Mouse (Mus musculus) CH12.LX (cell line): ENCODE results near the gene Phtf2. TPM values are rescaled to one million over a fixed set of nuclear protein-coding genes. Genes with fewer than 3 reads are reported as not detected.

Experiments used
- DNase-seq: peaks from one replicate; pipeline ENCODE4 v3.0.0-alpha.2; 2013; ENCODE audit errors: extremely low read depth
- H3K27ac ChIP-seq: 2 replicates; pipeline ENCODE4 v1.5.1; 2012; ENCODE audit warnings: low read depth, mild to moderate bottlenecking, control low read depth, moderate library complexity; ENCODE audit not compliant: insufficient read depth
- H3K27me3 ChIP-seq: replicated peaks from 2 replicates; pipeline ENCODE3; 2012; ENCODE audit warnings: inconsistent platforms
- H3K36me3 ChIP-seq, 2 experiments: replicated peaks in 1 of 2; 2 replicates each; pipeline versions ENCODE3 to v1.6.1; 2012; ENCODE audit warnings: inconsistent platforms in 1 of 2, low read length in 1 of 2, mild to moderate bottlenecking in 1 of 2, mixed read lengths in 1 of 2, moderate library complexity in 1 of 2; ENCODE audit not compliant: control insufficient read depth in 1 of 2, insufficient read depth in 1 of 2
- H3K4me1 ChIP-seq, 2 experiments: 2 replicates each; pipeline ENCODE4 v1.6.1; 2012; ENCODE audit warnings: inconsistent platforms in 1 of 2, moderate library complexity in 1 of 2; ENCODE audit not compliant: insufficient read depth in 2 of 2, control insufficient read depth in 1 of 2
- H3K4me2 ChIP-seq: 2 replicates; pipeline ENCODE4 v1.6.1; 2012; ENCODE audit warnings: low read depth, mild to moderate bottlenecking, control low read depth; ENCODE audit not compliant: poor library complexity, insufficient read depth, severe bottlenecking
- H3K4me3 ChIP-seq, 3 experiments: fragments of 150-350 bp in 1 of 3; sonication (generic) in 1 of 3; replicated peaks in 1 of 3; 2 replicates each; pipeline versions ENCODE3 to v1.5.1; 2011 to 2012; ENCODE audit warnings: low read depth in 2 of 3, low read length in 2 of 3, mild to moderate bottlenecking in 2 of 3, moderate library complexity in 2 of 3, control low read depth in 1 of 3, improper control_type of control experiment in 1 of 3, inconsistent platforms in 1 of 3, mixed read lengths in 1 of 3; ENCODE audit not compliant: poor library complexity in 1 of 3
- H3K79me2 ChIP-seq: replicated peaks from 2 replicates; pipeline ENCODE4 v1.6.1; 2012; ENCODE audit warnings: mild to moderate bottlenecking, moderate library complexity; ENCODE audit not compliant: control insufficient read depth, poor library complexity, insufficient read depth, severe bottlenecking; ENCODE audit errors: extremely low read depth
- H3K9ac ChIP-seq: 2 replicates; pipeline ENCODE4 v1.6.1; 2012; ENCODE audit warnings: low read depth, mild to moderate bottlenecking, control low read depth, moderate library complexity; ENCODE audit not compliant: insufficient read depth
- H3K9me3 ChIP-seq: replicated peaks from 2 replicates; pipeline ENCODE3; 2012; ENCODE audit warnings: low read length, inconsistent platforms, mixed read lengths
- CHD1 ChIP-seq: IDR thresholded peaks from 2 replicates; pipeline ENCODE4 v1.6.1; 2012; ENCODE audit warnings: low read depth, low read length, improper control_type of control experiment, inconsistent platforms
- CHD2 ChIP-seq: IDR thresholded peaks from 2 replicates; pipeline ENCODE4 v1.6.1; 2011; ENCODE audit warnings: low read length, improper control_type of control experiment
- CTCF ChIP-seq, 2 experiments: IDR thresholded peaks in 1 of 2; conservative IDR thresholded peaks in 1 of 2; 2 replicates each; pipeline ENCODE4 v1.5.1; 2011 to 2012; ENCODE audit warnings: low read depth in 2 of 2, low read length in 2 of 2, improper control_type of control experiment in 1 of 2, inconsistent platforms in 1 of 2, mild to moderate bottlenecking in 1 of 2, moderate library complexity in 1 of 2
- E2F4 ChIP-seq: IDR thresholded peaks from 2 replicates; pipeline ENCODE4 v1.6.1; 2011; ENCODE audit warnings: low read depth, low read length, improper control_type of control experiment; ENCODE audit not compliant: insufficient replicate concordance
- ELF1 ChIP-seq: IDR thresholded peaks from 2 replicates; pipeline ENCODE4 v1.6.1; 2014; ENCODE audit warnings: low read depth, mild to moderate bottlenecking, inconsistent platforms, low read length, improper control_type of control experiment
- GABPA ChIP-seq: IDR thresholded peaks from 2 replicates; pipeline ENCODE4 v1.6.1; 2012; ENCODE audit warnings: low read depth, low read length, improper control_type of control experiment, inconsistent platforms; ENCODE audit not compliant: insufficient replicate concordance
- HCFC1 ChIP-seq: IDR thresholded peaks from 2 replicates; pipeline ENCODE4 v1.6.1; 2012; ENCODE audit warnings: low read depth, mild to moderate bottlenecking, inconsistent platforms, low read length, improper control_type of control experiment
- IRF4 ChIP-seq: IDR thresholded peaks from 2 replicates; pipeline ENCODE4 v1.6.1; 2014; ENCODE audit warnings: low read depth, mild to moderate bottlenecking, inconsistent platforms, low read length, improper control_type of control experiment
- MAX ChIP-seq: IDR thresholded peaks from 2 replicates; pipeline ENCODE4 v1.6.1; 2011; ENCODE audit warnings: low read length, improper control_type of control experiment
- MAZ ChIP-seq: IDR thresholded peaks from 2 replicates; pipeline ENCODE4 v1.6.1; 2012; ENCODE audit warnings: low read depth, mild to moderate bottlenecking, inconsistent platforms, low read length, improper control_type of control experiment, moderate library complexity
- MEF2A ChIP-seq: IDR thresholded peaks from 2 replicates; pipeline ENCODE4 v1.6.1; 2014; ENCODE audit warnings: low read depth, mild to moderate bottlenecking, inconsistent platforms, low read length, improper control_type of control experiment, borderline replicate concordance
- MYC ChIP-seq: IDR thresholded peaks from 2 replicates; pipeline ENCODE4 v1.6.1; 2011; ENCODE audit warnings: low read depth, mild to moderate bottlenecking, improper control_type of control experiment, low read length
- NELFE ChIP-seq: IDR thresholded peaks from 2 replicates; pipeline ENCODE4 v1.6.1; 2011; ENCODE audit warnings: low read depth, low read length, improper control_type of control experiment
- NRF1 ChIP-seq: IDR thresholded peaks from 2 replicates; pipeline ENCODE4 v1.6.1; 2014; ENCODE audit warnings: low read depth, mild to moderate bottlenecking, inconsistent platforms, low read length, improper control_type of control experiment, moderate library complexity
- POLR2A ChIP-seq: IDR thresholded peaks from 2 replicates; pipeline ENCODE4 v1.6.1; 2011; ENCODE audit warnings: low read depth, mild to moderate bottlenecking, improper control_type of control experiment, low read length
- POLR2AphosphoS2 ChIP-seq: IDR thresholded peaks from 2 replicates; pipeline ENCODE4 v1.6.1; 2011; ENCODE audit warnings: low read depth, low read length, improper control_type of control experiment
- RAD21 ChIP-seq: IDR thresholded peaks from 2 replicates; pipeline ENCODE4 v1.6.1; 2011; ENCODE audit warnings: low read depth, mild to moderate bottlenecking, low read length, improper control_type of control experiment, moderate library complexity
- RCOR1 ChIP-seq: conservative IDR thresholded peaks from 2 replicates; pipeline ENCODE4 v1.6.1; 2012; ENCODE audit warnings: low read depth, mild to moderate bottlenecking, inconsistent platforms, low read length, improper control_type of control experiment
- SIN3A ChIP-seq: IDR thresholded peaks from 2 replicates; pipeline ENCODE4 v1.6.1; 2012; ENCODE audit warnings: low read length, improper control_type of control experiment, inconsistent platforms
- SMC3 ChIP-seq: IDR thresholded peaks from 2 replicates; pipeline ENCODE4 v1.6.1; 2011; ENCODE audit warnings: low read depth, low read length, improper control_type of control experiment
- TCF12 ChIP-seq: IDR thresholded peaks from 2 replicates; pipeline ENCODE4 v1.6.1; 2014; ENCODE audit warnings: low read depth, mild to moderate bottlenecking, inconsistent platforms, low read length, improper control_type of control experiment
- UBTF ChIP-seq: IDR thresholded peaks from 2 replicates; pipeline ENCODE4 v1.6.1; 2012; ENCODE audit warnings: low read depth, mild to moderate bottlenecking, inconsistent platforms, low read length, improper control_type of control experiment, moderate library complexity
- USF1 ChIP-seq: IDR thresholded peaks from 2 replicates; pipeline ENCODE4 v1.6.1; 2014; ENCODE audit warnings: low read depth, mild to moderate bottlenecking, inconsistent platforms, low read length, improper control_type of control experiment
- USF2 ChIP-seq: conservative IDR thresholded peaks from 2 replicates; pipeline ENCODE4 v1.6.1; 2011; ENCODE audit warnings: low read depth, low read length, improper control_type of control experiment
- ZC3H11A ChIP-seq: IDR thresholded peaks from 2 replicates; pipeline ENCODE4 v1.6.1; 2012; ENCODE audit warnings: low read depth, mild to moderate bottlenecking, inconsistent platforms, low read length, improper control_type of control experiment
- ZKSCAN1 ChIP-seq: IDR thresholded peaks from 2 replicates; pipeline ENCODE4 v1.6.1; 2012; ENCODE audit warnings: low read depth, inconsistent platforms, low read length, improper control_type of control experiment, borderline replicate concordance
- ZMIZ1 ChIP-seq: IDR thresholded peaks from 2 replicates; pipeline ENCODE4 v1.6.1; 2012; ENCODE audit warnings: low read depth, mild to moderate bottlenecking, inconsistent platforms, low read length, improper control_type of control experiment
- dilution Hi-C: fragments of 300-500 bp; cut with MboI; formaldehyde crosslinking; loops from 2 replicates; pipeline ENCODE4 v1.14.3; 2020; ENCODE audit warnings: low sequenced_read_pairs; ENCODE audit not compliant: extremely low pct_unique_long_range_greater_than_20kb, extremely low pct_ligation_motif_present
- in situ Hi-C: fragments of 300-500 bp; cut with MboI; formaldehyde crosslinking; loops from 3 replicates; pipeline ENCODE4 v1.14.3; 2019; ENCODE audit warnings: low sequenced_read_pairs, low pct_ligation_motif_present, low pct_unique_long_range_greater_than_20kb, mixed read lengths
- polyA plus RNA-seq: library from polyadenylated mRNA; unstranded; fragments of >175 nt; gene quantifications from 2 replicates; pipeline ENCODE4 v1.2.1, GENCODE M21; 2012; ENCODE audit warnings: low read depth; ENCODE audit not compliant: insufficient read length
- total RNA-seq, 2 experiments: library from RNA; depleted of rRNA; stranded (reverse); fragments of 300-350 nt in 1 of 2; fragments of >200 nt in 1 of 2; gene quantifications; 2 replicates each; pipeline ENCODE4 v1.2.3; 2012 to 2014

Phtf2 gene
- total and polyA plus RNA-seq, 3 experiments = 18.5 to 30.4 (median 28.1) TPM

GRCm38 (mm10) chr5:20860565-20860964, 21.4 kb downstream of the Phtf2 start:
- in situ Hi-C loops (no loop called here), dilution Hi-C loops (no loop called here)
- H3K27ac ChIP-seq = no peak overlapping the region
- no peak for DNase-seq
- no peaks in the 10 kb centered on the region for H3K9me3 ChIP-seq
- H3K79me2 ChIP-seq = peaks cover 12% of the 10 kb centered on the region; the same call in 1 of the 2 replicates
- peaks cover 0 to 58% of the 10 kb centered on the region in 2 experiments; a peak in 2 of 4 replicates for H3K4me1 ChIP-seq
- TF ChIP-seq ZMIZ1 (no peak), MYC (no peak), SMC3 (no peak), HCFC1 (no peak), ELF1 (no peak), POLR2AphosphoS2 (no peak), GABPA (no peak), MAX (no peak), RCOR1 (no peak), E2F4 (no peak), ZKSCAN1 (no peak), MEF2A (no peak), CHD1 (no peak), ZC3H11A (no peak), POLR2A (no peak), USF1 (no peak), UBTF (no peak)
- no peak overlapping the region for H3K4me3 ChIP-seq
- no peak overlapping the region for H3K9ac ChIP-seq
- peaks cover 0 to 10% of the 10 kb centered on the region in 2 experiments for H3K36me3 ChIP-seq
- no peaks in the 10 kb centered on the region for H3K27me3 ChIP-seq
- no peak overlapping the region for H3K4me2 ChIP-seq

DNA sequence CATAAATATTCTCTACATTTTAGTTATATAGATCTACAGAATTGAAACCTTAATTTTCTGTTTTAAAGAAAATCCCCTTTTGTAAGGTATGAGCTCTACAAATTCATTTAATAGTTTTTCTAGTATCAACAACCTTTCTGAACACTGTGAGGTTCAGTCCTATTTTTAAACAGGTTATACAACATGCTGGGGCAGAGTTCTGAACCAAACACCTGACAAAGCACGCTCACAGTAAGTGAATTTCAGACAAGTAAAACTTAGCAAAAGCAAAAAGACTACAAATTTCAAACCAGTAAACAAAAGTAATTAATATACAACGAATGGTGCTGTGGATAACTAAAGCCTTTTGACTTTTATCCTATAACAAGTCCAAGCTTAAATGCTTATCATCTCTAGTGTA, 23.5 kb downstream of the Phtf2 start:
- in situ Hi-C loops = no loop called here
- H3K4me1 ChIP-seq = peaks cover 0 to 49% of the 10 kb centered on the region in 2 experiments; a peak in 2 of 4 replicates
- TF ChIP-seq ZC3H11A (no peak), POLR2AphosphoS2 (no peak), RCOR1 (no peak), GABPA (no peak), USF2 (no peak), NELFE (no peak), CHD1 (no peak), CHD2 (no peak), TCF12 (no peak), POLR2A (no peak), MAZ (no peak), SMC3 (no peak), SIN3A (no peak), NRF1 (no peak), RAD21 (no peak), CTCF (conservative IDR thresholded peaks at IDR 0.05 in 1 of 2, IDR thresholded peaks at IDR 0.05 in 1 of 2; ENCODE audit: low read depth in 2 of 2, low read length in 2 of 2) (no peak), IRF4 (no peak)
- no peaks in the 10 kb centered on the region for H3K9me3 ChIP-seq
- no peak overlapping the region for H3K27ac ChIP-seq
- no peak for DNase-seq
- dilution Hi-C loops = no loop called here
- no peak overlapping the region for H3K9ac ChIP-seq
- no peaks in the 10 kb centered on the region for H3K27me3 ChIP-seq
- no peak overlapping the region for H3K4me3 ChIP-seq
- H3K36me3 ChIP-seq = peaks cover 0 to 13% of the 10 kb centered on the region in 2 experiments
- H3K79me2 ChIP-seq = peaks cover 4% of the 10 kb centered on the region; the same call in 1 of the 2 replicates
- H3K4me2 ChIP-seq = no peak overlapping the region
